ENCODE assay signal across 17 mouse cellular contexts in genomic region chr14:41160743-41161142, GRCm38 (mm10). TPM values are rescaled to one million over a fixed set of nuclear protein-coding genes. Genes with fewer than 3 reads are reported as not detected.
DNase-seq lines count a peak whose midpoint lies in the region; ATAC-seq and TF ChIP-seq lines count a peak whose summit lies in the region.
"Had no signal": no experiment of that assay in that cellular context is flagged by ENCODE, and none has a peak within 500 bp of the region (broad histone marks: within the 10 kb centered on the region; RNA-seq: fewer than 3 reads in every experiment).

No protein-coding gene starts in this region.

- no peak for TF ChIP-seq POLR2A in kidney, adult 2 months (IDR thresholded peaks at IDR 0.05; ENCODE audit: low read depth, low read length)

- WGBS in kidney, adult 2 months, result 16% methylated on average over 1 of the region's 1 CpGs
- 34% methylated on average over 1 of the region's 1 CpGs for WGBS in kidney, embryonic 14.5 days
- 19% methylated on average over 1 of the region's 1 CpGs for WGBS in embryonic facial prominence, embryonic 10.5 days
- 30% methylated on average over 1 of the region's 1 CpGs for WGBS in liver, embryonic 15.5 days (ENCODE audit: insufficient replicate concordance)
- 33% methylated on average over 1 of the region's 1 CpGs for WGBS in hindbrain, postnatal 0 days

- DNase-seq in kidney, adult 2 months, result peak; percentile 87
- peak; percentile 23 for DNase-seq in adrenal gland, postnatal 10 days
- peak; percentile 8 for DNase-seq in embryonic facial prominence, embryonic 10.5 days (ENCODE audit: low spot score)
- no peak for DNase-seq in frontal cortex, adult 2 months (ENCODE audit: extremely low spot score in 1 of 2, low spot score in 1 of 2)
- DNase-seq in hindbrain, postnatal 0 days (ENCODE audit: low spot score), result no peak
- DNase-seq: cerebellum, adult 8-10 months; thymus, postnatal 25 days had no signal

- TF ChIP-seq CTCF in kidney, adult 2 months (conservative IDR thresholded peaks at IDR 0.05; ENCODE audit: insufficient read depth, insufficient read length, low read depth, low read length), result no peak
- no peak for TF ChIP-seq CTCF in hindbrain, postnatal 0 days (IDR thresholded peaks at IDR 0.05; ENCODE audit: low read depth)

- H3K9me3 ChIP-seq in kidney, embryonic 14.5 days (ENCODE audit: control insufficient read depth, low read length), result no peaks in the 10 kb centered on the region
- no peaks in the 10 kb centered on the region for H3K9me3 ChIP-seq in embryonic facial prominence, embryonic 10.5 days
- H3K9me3 ChIP-seq in liver, embryonic 15.5 days (replicated peaks), result no peaks in the 10 kb centered on the region
- H3K9me3 ChIP-seq in hindbrain, postnatal 0 days (ENCODE audit: low read length), result no peaks in the 10 kb centered on the region
- H3K9me3 ChIP-seq: embryonic facial prominence, embryonic 15.5 days; limb, embryonic 13.5 days; midbrain, embryonic 13.5 days; neural tube, embryonic 12.5 days had no signal

- no peaks in the 10 kb centered on the region for H3K27me3 ChIP-seq in kidney, adult 2 months (replicated peaks; ENCODE audit: control insufficient read depth, insufficient read depth, low read length)
- H3K27me3 ChIP-seq in kidney, embryonic 14.5 days (ENCODE audit: control insufficient read depth, insufficient read depth, low read length), result no peaks in the 10 kb centered on the region
- no peaks in the 10 kb centered on the region for H3K27me3 ChIP-seq in embryonic facial prominence, embryonic 10.5 days (replicated peaks; ENCODE audit: low read depth, poor library complexity, severe bottlenecking)
- no peaks in the 10 kb centered on the region for H3K27me3 ChIP-seq in liver, embryonic 15.5 days
- no peaks in the 10 kb centered on the region for H3K27me3 ChIP-seq in hindbrain, postnatal 0 days (ENCODE audit: insufficient read depth, low read length)
- H3K27me3 ChIP-seq: embryonic facial prominence, embryonic 15.5 days; limb, embryonic 13.5 days; midbrain, embryonic 13.5 days; neural tube, embryonic 12.5 days had no signal

- peak overlapping the region; percentile 84 for H3K27ac ChIP-seq in kidney, adult 2 months (ENCODE audit: insufficient read depth, low read depth, low read length)
- no peak overlapping the region for H3K27ac ChIP-seq in kidney, embryonic 14.5 days (ENCODE audit: low read depth, low read length)
- H3K27ac ChIP-seq in embryonic facial prominence, embryonic 10.5 days (replicated peaks), result no peak overlapping the region
- H3K27ac ChIP-seq in liver, embryonic 15.5 days (replicated peaks), result peak overlapping the region; percentile 61
- no peak overlapping the region for H3K27ac ChIP-seq in hindbrain, postnatal 0 days
- H3K27ac ChIP-seq: embryonic facial prominence, embryonic 15.5 days; limb, embryonic 13.5 days; midbrain, embryonic 13.5 days; neural tube, embryonic 12.5 days had no signal

- peaks cover 4% of the 10 kb centered on the region; the same call in 1 of the 2 replicates for H3K4me1 ChIP-seq in kidney, adult 2 months (ENCODE audit: control insufficient read depth, insufficient read depth, low read length)
- no peaks in the 10 kb centered on the region for H3K4me1 ChIP-seq in kidney, embryonic 14.5 days (ENCODE audit: control insufficient read depth, insufficient read depth, low read length)
- H3K4me1 ChIP-seq in embryonic facial prominence, embryonic 10.5 days, result peaks cover 8% of the 10 kb centered on the region
- H3K4me1 ChIP-seq in liver, embryonic 15.5 days (replicated peaks), result 0 out of 2 replicates have a peak, but pooled peaks cover 4% of the 10 kb centered on the region
- no peaks in the 10 kb centered on the region for H3K4me1 ChIP-seq in hindbrain, postnatal 0 days (ENCODE audit: insufficient read depth, low read length)
- H3K4me1 ChIP-seq: embryonic facial prominence, embryonic 15.5 days; limb, embryonic 13.5 days; midbrain, embryonic 13.5 days; neural tube, embryonic 12.5 days had no signal

- no peak for ATAC-seq in kidney, embryonic 14.5 days (ENCODE audit: low FRiP score, low TSS enrichment)
- peak; percentile 86 for ATAC-seq in liver, embryonic 15.5 days (ENCODE audit: insufficient read depth)
- ATAC-seq in hindbrain, postnatal 0 days, result no peak
- ATAC-seq: intestine, postnatal 0 days; midbrain, embryonic 13.5 days; Patski had no signal

- no peak overlapping the region for H3K4me3 ChIP-seq in kidney, adult 2 months (ENCODE audit: insufficient read depth, low read depth, low read length)
- no peak overlapping the region for H3K4me3 ChIP-seq in kidney, embryonic 14.5 days (ENCODE audit: low read length)
- H3K4me3 ChIP-seq in embryonic facial prominence, embryonic 10.5 days, result no peak overlapping the region
- no peak overlapping the region for H3K4me3 ChIP-seq in liver, embryonic 15.5 days (replicated peaks)
- no peak overlapping the region for H3K4me3 ChIP-seq in hindbrain, postnatal 0 days (ENCODE audit: low read length)
- H3K4me3 ChIP-seq: embryonic facial prominence, embryonic 15.5 days; limb, embryonic 13.5 days; midbrain, embryonic 13.5 days; neural tube, embryonic 12.5 days had no signal

- H3K36me3 ChIP-seq in kidney, adult 2 months (ENCODE audit: control insufficient read depth, insufficient read depth, low read length), result no peaks in the 10 kb centered on the region
- no peaks in the 10 kb centered on the region for H3K36me3 ChIP-seq in kidney, embryonic 14.5 days (ENCODE audit: control insufficient read depth, insufficient read depth, low read length)
- no peaks in the 10 kb centered on the region for H3K36me3 ChIP-seq in embryonic facial prominence, embryonic 10.5 days (replicated peaks)
- no peaks in the 10 kb centered on the region for H3K36me3 ChIP-seq in liver, embryonic 15.5 days (replicated peaks)
- H3K36me3 ChIP-seq in hindbrain, postnatal 0 days (ENCODE audit: insufficient read depth, low read length), result no peaks in the 10 kb centered on the region
- H3K36me3 ChIP-seq: embryonic facial prominence, embryonic 15.5 days; limb, embryonic 13.5 days; midbrain, embryonic 13.5 days; neural tube, embryonic 12.5 days had no signal

- H3K9ac ChIP-seq in kidney, embryonic 14.5 days (ENCODE audit: low read depth, low read length), result no peak overlapping the region
- no peak overlapping the region for H3K9ac ChIP-seq in liver, embryonic 15.5 days
- H3K9ac ChIP-seq in hindbrain, postnatal 0 days (replicated peaks; ENCODE audit: low read length), result no peak overlapping the region
- H3K9ac ChIP-seq: embryonic facial prominence, embryonic 15.5 days; limb, embryonic 13.5 days; midbrain, embryonic 13.5 days; neural tube, embryonic 12.5 days had no signal

- H3K4me2 ChIP-seq in kidney, embryonic 14.5 days (replicated peaks; ENCODE audit: low read depth, low read length), result no peak overlapping the region
- no peak overlapping the region for H3K4me2 ChIP-seq in liver, embryonic 15.5 days
- no peak overlapping the region for H3K4me2 ChIP-seq in hindbrain, postnatal 0 days (ENCODE audit: low read depth, low read length)
- H3K4me2 ChIP-seq: embryonic facial prominence, embryonic 15.5 days; limb, embryonic 13.5 days; midbrain, embryonic 13.5 days; neural tube, embryonic 12.5 days had no signal

RNA-seq across cellular contexts. Expression of gene Mbl1, which starts 9.5 kb away (rescaled TPM):
- polyA plus RNA-seq in kidney, adult 2 months (2012; rRNA removed), result 1.2 TPM in 2 replicates
- not detected in 2 replicates for polyA plus RNA-seq in kidney, embryonic 14.5 days (2014; fragmentation: Nextera tagmentation; extraction: Ambion mirVana)
- total RNA-seq in adrenal gland, postnatal 10 days (2021), result 10 to 100 TPM; 13.2 to 31.6 TPM
- polyA plus RNA-seq in embryonic facial prominence, embryonic 10.5 days (2016; fragmentation: Nextera tagmentation; extraction: Ambion mirVana), result not detected in 2 replicates
- 32.3 and 33.2 TPM in 2 replicates for polyA plus RNA-seq in liver, embryonic 15.5 days (2015; fragmentation: Nextera tagmentation; extraction: Ambion mirVana)
- not detected in 2 replicates for polyA plus RNA-seq in frontal cortex, adult 2 months (2012; rRNA removed)
- total RNA-seq in hindbrain, postnatal 0 days (2014; rRNA removed), result not detected in 2 replicates
- polyA plus RNA-seq in hindbrain, postnatal 0 days (2015; fragmentation: Nextera tagmentation; extraction: Ambion mirVana), result not detected in 2 replicates
- polyA plus RNA-seq: embryonic facial prominence, embryonic 15.5 days; heart, postnatal 0 days; intestine, postnatal 0 days; limb, embryonic 13.5 days; midbrain, embryonic 13.5 days; neural tube, embryonic 12.5 days; Patski had no signal

RNA-seq across cellular contexts. Expression of gene Sftpd, which starts 24.2 kb away (rescaled TPM):
- not detected in 2 replicates for polyA plus RNA-seq in kidney, adult 2 months (2012; rRNA removed)
- polyA plus RNA-seq in kidney, embryonic 14.5 days (2014; fragmentation: Nextera tagmentation; extraction: Ambion mirVana), result not detected in 2 replicates
- not detected for total RNA-seq in adrenal gland, postnatal 10 days (2021)
- not detected in 2 replicates for polyA plus RNA-seq in embryonic facial prominence, embryonic 10.5 days (2016; fragmentation: Nextera tagmentation; extraction: Ambion mirVana)
- 0.20 and 0.41 TPM in 2 replicates for polyA plus RNA-seq in liver, embryonic 15.5 days (2015; fragmentation: Nextera tagmentation; extraction: Ambion mirVana)
- not detected in 2 replicates for polyA plus RNA-seq in frontal cortex, adult 2 months (2012; rRNA removed)
- total RNA-seq in hindbrain, postnatal 0 days (2014; rRNA removed), result not detected in 2 replicates
- not detected in 2 replicates for polyA plus RNA-seq in hindbrain, postnatal 0 days (2015; fragmentation: Nextera tagmentation; extraction: Ambion mirVana)
- total RNA-seq: gastrocnemius, postnatal 4 days had no signal
- polyA plus RNA-seq: limb, embryonic 13.5 days; midbrain, embryonic 13.5 days; neural tube, embryonic 12.5 days; Patski had no signal

RNA-seq across cellular contexts. Expression of gene Sftpa1, which starts 29.2 kb away (rescaled TPM):
- not detected in 2 replicates for polyA plus RNA-seq in kidney, adult 2 months (2012; rRNA removed)
- not detected in 2 replicates for polyA plus RNA-seq in kidney, embryonic 14.5 days (2014; fragmentation: Nextera tagmentation; extraction: Ambion mirVana)
- under 1 TPM; 0.42 to 0.55 TPM for total RNA-seq in adrenal gland, postnatal 10 days (2021)
- polyA plus RNA-seq in embryonic facial prominence, embryonic 10.5 days (2016; fragmentation: Nextera tagmentation; extraction: Ambion mirVana), result not detected in 2 replicates
- polyA plus RNA-seq in liver, embryonic 15.5 days (2015; fragmentation: Nextera tagmentation; extraction: Ambion mirVana), result 0.02 and 0.14 TPM in 2 replicates
- not detected in 2 replicates for polyA plus RNA-seq in frontal cortex, adult 2 months (2012; rRNA removed)
- total RNA-seq in hindbrain, postnatal 0 days (2014; rRNA removed), result not detected in 2 replicates
- not detected in 2 replicates for polyA plus RNA-seq in hindbrain, postnatal 0 days (2015; fragmentation: Nextera tagmentation; extraction: Ambion mirVana)
- polyA plus RNA-seq: embryonic facial prominence, embryonic 15.5 days; limb, embryonic 13.5 days; midbrain, embryonic 13.5 days; neural tube, embryonic 12.5 days; Patski had no signal

RNA-seq across cellular contexts. Expression of gene Mat1a, which starts 55.9 kb away (rescaled TPM):
- polyA plus RNA-seq in kidney, adult 2 months (2012; rRNA removed), result 0.03 and 0.05 TPM in 2 replicates
- polyA plus RNA-seq in kidney, embryonic 14.5 days (2014; fragmentation: Nextera tagmentation; extraction: Ambion mirVana), result not detected in 2 replicates
- 100 to 1,000 TPM; 113 to 329 TPM for total RNA-seq in adrenal gland, postnatal 10 days (2021)
- not detected in 2 replicates for polyA plus RNA-seq in embryonic facial prominence, embryonic 10.5 days (2016; fragmentation: Nextera tagmentation; extraction: Ambion mirVana)
- polyA plus RNA-seq in liver, embryonic 15.5 days (2015; fragmentation: Nextera tagmentation; extraction: Ambion mirVana), result 55.9 and 83.9 TPM in 2 replicates
- polyA plus RNA-seq in frontal cortex, adult 2 months (2012; rRNA removed), result 0.06 TPM in 1 of 2 replicates, not detected in the other
- 0.29 TPM in 1 of 2 replicates, not detected in the other for total RNA-seq in hindbrain, postnatal 0 days (2014; rRNA removed)
- not detected in 2 replicates for polyA plus RNA-seq in hindbrain, postnatal 0 days (2015; fragmentation: Nextera tagmentation; extraction: Ambion mirVana)
- polyA plus RNA-seq: embryonic facial prominence, embryonic 15.5 days; limb, embryonic 13.5 days; midbrain, embryonic 13.5 days; neural tube, embryonic 12.5 days; Patski had no signal

Comparison
In these comparisons a context has a peak if more than half of its experiments do, and no peak if none do; other contexts are left out.
1. H3K27ac ChIP-seq: peak in kidney, adult 2 months (single experiment) and liver, embryonic 15.5 days (single experiment); none in kidney, embryonic 14.5 days (single experiment), embryonic facial prominence, embryonic 10.5 days (single experiment) and hindbrain, postnatal 0 days (single experiment).
2. DNase-seq: peak in kidney, adult 2 months (single experiment), adrenal gland, postnatal 10 days (single experiment) and embryonic facial prominence, embryonic 10.5 days (single experiment); none in frontal cortex, adult 2 months (0 of 2) and hindbrain, postnatal 0 days (single experiment).
3. RNA of gene Mbl1, which starts 9.5 kb away (polyA plus RNA-seq): 32.3 to 33.2 TPM in liver, embryonic 15.5 days; 1.2 TPM in kidney, adult 2 months, not detected in kidney, embryonic 14.5 days, not detected in embryonic facial prominence, embryonic 10.5 days, not detected in frontal cortex, adult 2 months and not detected in hindbrain, postnatal 0 days; every median in the first group is over 10 times any median in the second.